Mouse (Mus musculus) kidney, embryonic 16.5 days (tissue): ENCODE data around the gene Pogk. TPM values are rescaled to one million over a fixed set of nuclear protein-coding genes. Genes with fewer than 3 reads are reported as not detected.

ENCODE experiments used
- ATAC-seq: fragments of 200-750 bp; cut with Nextera tagmentation; 2 replicates; pipeline ENCODE4 v1.8.0; 2017; ENCODE audit warnings: moderate TSS enrichment; ENCODE audit not compliant: low FRiP score, low TSS enrichment
- H3K27ac ChIP-seq: fragments of 300-500 bp; sonication (generic); 2 replicates; pipeline ENCODE4 v1.5.1; 2014; ENCODE audit warnings: low read length
- H3K27me3 ChIP-seq: fragments of 300-500 bp; sonication (generic); 2 replicates; pipeline ENCODE4 v1.6.1; 2014; ENCODE audit warnings: low read length, control low read depth, mixed read lengths; ENCODE audit not compliant: insufficient read depth
- H3K36me3 ChIP-seq: fragments of 300-500 bp; sonication (generic); 2 replicates; pipeline ENCODE4 v1.6.1; 2014; ENCODE audit warnings: low read length, control low read depth, mixed read lengths; ENCODE audit not compliant: insufficient read depth
- H3K4me1 ChIP-seq: fragments of 300-500 bp; sonication (generic); 2 replicates; pipeline ENCODE4 v1.6.1; 2014; ENCODE audit warnings: low read length, control low read depth, mixed read lengths; ENCODE audit not compliant: insufficient read depth
- H3K4me2 ChIP-seq: fragments of 300-500 bp; sonication (generic); replicated peaks from 2 replicates; pipeline ENCODE4 v1.6.1; 2014; ENCODE audit warnings: low read depth, low read length
- H3K4me3 ChIP-seq: fragments of 300-500 bp; sonication (generic); 2 replicates; pipeline ENCODE4 v1.5.1; 2014; ENCODE audit warnings: mild to moderate bottlenecking, low read length
- H3K9ac ChIP-seq: fragments of 300-500 bp; sonication (generic); replicated peaks from 2 replicates; pipeline ENCODE4 v1.6.1; 2014; ENCODE audit warnings: low read length
- H3K9me3 ChIP-seq: fragments of 300-500 bp; sonication (generic); 2 replicates; pipeline ENCODE4 v1.6.1; 2016; ENCODE audit warnings: low read length, control low read depth
- WGBS: fragments of 180-500 bp; shearing (Covaris S2); extraction: QIAGEN DNeasy Blood & Tissue Kit; methylation state at CpG from one replicate; pipeline ENCODE4 v1.1.7; 2014; 5-methylcytosine and 5-hydroxymethylcytosine counted together
- polyA plus RNA-seq: library from polyadenylated mRNA; unstranded; fragments of >200 nt; fragmentation: Nextera tagmentation; extraction: Ambion mirVana; gene quantifications from 2 replicates; pipeline ENCODE4 v1.2.1, GENCODE M21; 2015

Pogk gene
- polyA plus RNA-seq, 1 experiment from 2014 or later = 14.9 TPM

DNA sequence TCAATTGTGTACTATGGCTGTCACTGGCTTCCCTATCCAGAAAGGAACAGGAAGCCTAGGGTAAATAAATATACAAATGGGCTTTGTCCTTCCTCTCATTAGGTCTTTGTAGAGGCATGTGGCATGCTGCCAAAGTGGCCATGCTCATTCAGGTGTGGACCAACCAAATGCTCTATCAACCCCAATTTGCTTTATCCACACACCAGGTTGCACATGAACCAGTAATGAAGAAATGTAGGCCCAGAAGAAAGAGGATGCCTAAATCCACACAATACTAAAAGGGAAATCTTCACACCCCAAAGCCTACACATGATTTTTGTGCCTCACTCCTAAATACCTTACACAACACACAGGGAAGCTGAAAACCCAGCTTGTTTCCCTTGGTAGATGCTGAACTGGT is 8.2 kb downstream of the Pogk start:
- Histone ChIP-seq H3K27ac (0 out of 2 replicates have a peak overlapping the region, but pooled peaks have one; percentile 12), H3K4me3 (no peak overlapping the region), H3K9ac (no peak overlapping the region), H3K4me2 (no peak overlapping the region), H3K36me3 (peaks cover 68% of the 10 kb centered on the region), H3K9me3 (no peaks in the 10 kb centered on the region), H3K4me1 (no peaks in the 10 kb centered on the region), H3K27me3 (no peaks in the 10 kb centered on the region)
- ATAC-seq = no peak; the same call in 1 of the 2 replicates

DNA sequence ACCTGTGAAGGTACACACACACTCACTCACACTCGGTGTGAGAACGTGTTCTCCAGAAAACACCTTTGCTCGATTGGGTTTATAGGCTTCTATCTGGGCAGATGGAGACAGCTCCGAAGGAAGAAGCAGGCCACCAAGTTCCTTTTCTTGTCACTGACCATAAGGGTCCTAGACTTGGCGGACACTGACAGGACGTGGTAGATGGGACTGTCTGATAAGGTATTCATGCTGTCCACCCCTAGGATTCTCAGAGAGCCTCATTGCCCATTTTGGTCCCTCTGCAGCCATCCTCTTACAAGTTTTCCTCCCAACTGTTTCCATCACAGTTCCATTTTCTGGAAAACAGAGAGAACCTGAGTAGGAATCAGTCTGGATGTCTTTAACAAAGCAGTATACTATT is 13.3 kb downstream of the Pogk start:
- H3K9me3 ChIP-seq = no peaks in the 10 kb centered on the region
- no peak overlapping the region for H3K9ac ChIP-seq
- H3K36me3 ChIP-seq = peaks cover 58% of the 10 kb centered on the region
- no peak overlapping the region for H3K27ac ChIP-seq
- H3K27me3 ChIP-seq = no peaks in the 10 kb centered on the region
- 91% methylated on average over 6 of the region's 6 CpGs for WGBS
- no peaks in the 10 kb centered on the region for H3K4me1 ChIP-seq
- H3K4me2 ChIP-seq = no peak overlapping the region
- ATAC-seq = no peak
- no peak overlapping the region for H3K4me3 ChIP-seq

DNA sequence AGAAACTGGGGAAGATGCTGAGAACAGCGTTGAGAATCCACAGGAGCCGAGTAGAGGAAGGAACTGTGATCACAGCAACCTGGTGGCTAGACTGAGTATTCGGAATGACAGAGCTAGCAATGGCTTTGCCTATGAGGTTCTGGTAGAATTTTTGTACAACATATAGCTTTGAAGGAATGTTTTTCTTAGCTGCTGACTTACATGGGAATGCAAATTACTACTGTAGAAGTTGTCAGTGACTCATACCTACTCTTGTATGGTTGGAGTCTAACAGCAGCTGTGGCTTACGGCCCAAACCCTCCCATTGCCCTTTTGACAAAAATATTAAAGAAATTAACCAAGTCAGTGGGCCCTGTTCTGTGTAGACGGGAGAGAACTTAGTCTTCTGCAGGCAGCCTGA is 14.0 kb downstream of the Pogk start:
- Histone ChIP-seq H3K4me2 (no peak overlapping the region), H3K9me3 (no peaks in the 10 kb centered on the region), H3K27me3 (no peaks in the 10 kb centered on the region), H3K4me3 (no peak overlapping the region), H3K36me3 (peaks cover 64% of the 10 kb centered on the region), H3K27ac (no peak overlapping the region), H3K9ac (no peak overlapping the region), H3K4me1 (no peaks in the 10 kb centered on the region)
- no peak for ATAC-seq
- WGBS = 88% methylated on average over 5 of the region's 5 CpGs

- Histone ChIP-seq H3K4me2 (no peak overlapping the region), H3K27ac (no peak overlapping the region), H3K9me3 (no peaks in the 10 kb centered on the region), H3K27me3 (no peaks in the 10 kb centered on the region), H3K9ac (no peak overlapping the region), H3K4me1 (no peaks in the 10 kb centered on the region), H3K4me3 (no peak overlapping the region), H3K36me3 (peaks cover 64% of the 10 kb centered on the region)
- WGBS = 63% methylated on average over 4 of the region's 4 CpGs
- ATAC-seq = no peak
Observed at GRCm38 (mm10) chr1:166394770-166395169, 14.9 kb downstream of the Pogk start.

DNA sequence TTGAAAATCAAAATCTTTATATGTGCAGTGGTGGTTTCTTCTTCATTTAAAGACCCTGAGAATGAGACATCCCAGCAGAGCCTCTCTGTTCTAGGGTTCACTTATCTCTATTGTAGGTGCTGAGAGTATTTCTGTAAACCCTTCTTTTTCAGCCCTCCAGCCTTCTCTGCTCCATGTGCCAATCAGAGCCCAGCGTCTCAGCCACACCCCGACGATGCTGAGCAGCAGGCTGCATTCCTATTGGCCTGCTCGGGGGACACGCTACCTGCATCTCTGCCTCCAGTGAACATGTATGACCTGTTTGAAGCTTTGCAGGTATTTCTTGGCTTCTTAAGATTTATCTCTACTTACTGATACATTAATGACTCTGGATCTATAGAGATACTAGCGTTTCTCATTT is 18.0 kb downstream of the Pogk start:
- Histone ChIP-seq H3K9ac (no peak overlapping the region), H3K27ac (no peak overlapping the region), H3K4me2 (no peak overlapping the region), H3K4me3 (no peak overlapping the region), H3K27me3 (no peaks in the 10 kb centered on the region), H3K9me3 (no peaks in the 10 kb centered on the region), H3K36me3 (peaks cover 69% of the 10 kb centered on the region), H3K4me1 (no peaks in the 10 kb centered on the region)
- no peak for ATAC-seq
- 97% methylated on average over 6 of the region's 6 CpGs for WGBS

DNA sequence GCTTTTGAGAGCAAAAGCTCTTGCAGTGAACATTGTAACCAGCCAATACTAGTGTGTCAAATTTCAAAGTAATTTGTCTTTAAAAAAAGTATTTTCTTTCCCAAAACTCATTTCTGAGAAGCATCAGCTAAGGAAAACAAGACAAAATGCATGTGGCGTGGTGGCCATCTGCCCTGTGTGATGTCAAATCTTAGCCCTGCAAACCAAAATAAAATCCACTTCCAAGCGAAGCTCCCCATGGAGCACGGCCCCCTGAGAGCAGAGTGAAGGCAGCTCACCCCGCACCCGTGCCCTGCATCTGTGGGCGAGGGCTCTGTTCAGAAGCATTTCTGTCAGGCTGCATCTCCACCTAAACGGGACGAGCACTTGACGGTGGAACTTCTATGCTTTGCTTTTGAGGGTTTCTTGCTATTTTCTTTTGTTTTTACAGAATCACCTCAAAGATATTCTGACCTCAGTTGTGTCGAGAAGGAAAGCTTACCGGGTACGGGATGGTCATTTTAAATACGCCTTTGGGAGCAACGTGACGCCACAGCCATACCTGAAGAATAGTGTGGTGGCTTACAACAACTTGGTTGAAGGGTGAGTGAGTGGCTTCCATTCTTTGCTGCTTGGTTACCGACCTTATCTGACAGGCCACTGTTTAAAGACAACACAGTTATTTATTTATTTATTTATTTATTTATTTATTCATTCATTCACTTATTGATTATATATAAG is 20.1 kb downstream of the Pogk start:
- WGBS = 94% methylated on average over 16 of the region's 16 CpGs
- Histone ChIP-seq H3K9me3 (no peaks in the 10 kb centered on the region), H3K4me3 (no peak overlapping the region), H3K36me3 (peaks cover 78% of the 10 kb centered on the region), H3K4me1 (no peaks in the 10 kb centered on the region), H3K27me3 (no peaks in the 10 kb centered on the region), H3K4me2 (no peak overlapping the region), H3K27ac (no peak overlapping the region), H3K9ac (no peak overlapping the region)
- ATAC-seq = no peak

DNA sequence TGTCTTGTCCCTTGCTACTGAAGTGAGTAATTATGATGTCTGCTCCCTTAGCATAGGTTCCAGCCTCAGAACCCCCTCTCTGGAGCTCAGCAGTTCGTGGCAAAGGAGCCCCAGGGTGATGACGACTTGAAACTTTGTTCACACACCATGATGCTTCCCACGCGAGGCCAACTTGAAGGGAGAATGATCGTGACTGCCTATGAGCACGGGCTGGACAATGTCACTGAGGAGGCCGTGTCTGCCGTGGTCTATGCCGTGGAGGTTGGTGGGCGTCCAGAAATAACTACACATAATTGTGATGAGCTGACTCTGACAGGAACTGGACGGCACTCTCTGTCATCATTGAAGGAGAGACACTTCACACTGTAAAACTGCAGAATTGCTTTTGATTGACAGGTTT is 21.2 kb downstream of the Pogk start:
- Histone ChIP-seq H3K4me2 (no peak overlapping the region), H3K9ac (no peak overlapping the region), H3K4me1 (no peaks in the 10 kb centered on the region), H3K4me3 (no peak overlapping the region), H3K27me3 (no peaks in the 10 kb centered on the region), H3K9me3 (no peaks in the 10 kb centered on the region), H3K27ac (no peak overlapping the region), H3K36me3 (peaks cover 77% of the 10 kb centered on the region)
- WGBS = 89% methylated on average over 11 of the region's 11 CpGs
- no peak for ATAC-seq

DNA sequence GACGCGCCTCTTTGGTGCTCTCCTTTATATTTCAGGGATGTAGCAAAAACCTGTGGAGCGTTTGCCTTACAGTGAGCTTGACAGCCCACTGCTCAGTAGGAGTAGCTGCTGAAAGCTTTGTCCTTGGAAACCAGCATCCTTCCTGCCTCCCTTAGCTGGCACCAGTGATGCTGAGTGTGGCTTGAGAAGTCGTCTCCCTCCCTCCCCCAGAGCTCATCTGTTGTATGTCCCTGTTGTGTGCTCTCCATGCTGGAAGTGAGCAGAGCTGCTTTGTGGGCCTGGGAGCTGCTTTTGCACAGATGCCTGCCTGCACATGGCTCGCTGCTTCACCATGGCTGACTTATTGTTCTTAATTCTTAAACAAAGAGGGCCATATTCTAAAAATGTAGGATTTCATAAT is 24.2 kb downstream of the Pogk start:
- Histone ChIP-seq H3K4me1 (peaks cover 12% of the 10 kb centered on the region), H3K4me2 (no peak overlapping the region), H3K4me3 (no peak overlapping the region), H3K27me3 (no peaks in the 10 kb centered on the region), H3K9me3 (no peaks in the 10 kb centered on the region), H3K9ac (no peak overlapping the region), H3K36me3 (peaks cover 61% of the 10 kb centered on the region), H3K27ac (no peak overlapping the region)
- 93% methylated on average over 5 of the region's 5 CpGs for WGBS
- no peak for ATAC-seq

DNA sequence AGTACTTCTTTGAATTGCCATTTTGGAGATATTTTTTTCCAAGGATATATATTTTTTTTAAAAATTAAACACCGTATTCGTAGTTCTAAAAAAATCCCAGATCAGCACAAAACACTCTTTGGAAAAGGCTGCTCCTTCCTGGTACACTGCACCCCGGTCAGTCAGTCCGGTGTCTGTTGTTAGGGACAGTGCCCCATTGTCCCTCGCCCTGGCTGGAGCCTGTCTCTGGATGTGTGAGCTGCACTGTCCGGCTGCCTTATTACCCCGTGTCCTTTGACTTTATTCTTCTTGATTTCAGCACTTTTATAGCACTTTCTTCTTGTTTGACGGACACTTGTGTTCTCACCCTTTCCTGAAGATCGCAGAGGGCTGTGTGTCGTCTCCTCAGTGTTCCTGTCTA is 25.0 kb downstream of the Pogk start:
- Histone ChIP-seq H3K9me3 (no peaks in the 10 kb centered on the region), H3K4me1 (peaks cover 15% of the 10 kb centered on the region), H3K9ac (no peak overlapping the region), H3K4me2 (no peak overlapping the region), H3K27me3 (no peaks in the 10 kb centered on the region), H3K36me3 (peaks cover 55% of the 10 kb centered on the region), H3K27ac (no peak overlapping the region), H3K4me3 (no peak overlapping the region)
- ATAC-seq = no peak
- 93% methylated on average over 10 of the region's 10 CpGs for WGBS

- Histone ChIP-seq H3K27me3 (no peaks in the 10 kb centered on the region), H3K27ac (no peak overlapping the region), H3K4me3 (no peak overlapping the region), H3K4me1 (peaks cover 15% of the 10 kb centered on the region), H3K9ac (no peak overlapping the region), H3K9me3 (no peaks in the 10 kb centered on the region), H3K4me2 (no peak overlapping the region), H3K36me3 (peaks cover 35% of the 10 kb centered on the region)
- WGBS = 89% methylated on average over 4 of the region's 4 CpGs
- ATAC-seq = no peak
Observed at GRCm38 (mm10) chr1:166382626-166383025, 27.0 kb downstream of the Pogk start.
